ENCODE assay signal across 15 mouse cellular contexts in the genomic region with DNA sequence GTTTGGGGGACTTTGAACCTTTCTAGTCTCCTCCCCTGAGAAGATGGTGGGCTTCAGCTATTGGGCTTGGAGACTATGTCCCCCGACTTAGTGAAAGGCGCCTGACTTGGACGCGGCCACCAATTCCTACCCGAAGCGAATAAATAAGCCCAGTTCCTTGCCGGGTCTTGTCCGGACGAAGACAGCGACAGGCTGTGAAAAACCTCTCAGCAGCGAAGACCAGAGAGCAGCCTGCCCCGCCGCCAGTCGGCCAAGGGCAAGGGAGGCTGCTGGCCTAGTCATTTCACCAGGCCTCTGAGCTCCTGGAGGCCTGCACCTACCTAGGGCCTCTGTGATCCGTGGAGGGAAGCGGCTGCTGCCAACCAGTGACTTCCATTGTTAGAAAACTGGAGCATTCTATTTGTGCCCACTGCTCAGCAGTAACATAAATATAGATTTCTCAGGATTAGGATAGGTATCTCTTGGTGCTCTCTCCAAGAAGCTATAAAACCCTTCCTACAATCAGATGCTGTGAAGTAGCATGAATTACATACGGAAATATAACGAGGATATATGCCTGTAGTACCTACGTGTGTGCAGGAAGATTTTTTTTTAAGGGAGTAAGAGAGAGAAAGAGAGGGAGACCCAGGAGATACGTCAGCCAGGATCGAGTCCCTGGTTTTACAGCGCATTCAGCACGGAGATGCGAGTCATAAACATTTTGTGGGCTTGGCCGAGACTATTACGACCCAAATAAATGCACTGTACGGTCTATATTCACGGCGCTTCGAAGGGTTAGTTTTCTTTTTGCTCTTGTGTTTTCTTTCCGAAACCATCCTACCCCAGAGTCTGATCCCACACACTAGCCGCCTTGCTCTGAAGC. TPM values are rescaled to one million over a fixed set of nuclear protein-coding genes. Genes with fewer than 3 reads are reported as not detected.
A peak's percentile ranks its signal among the peaks of the same experiment; 100 is the strongest.
DNase-seq lines count a peak whose midpoint lies in the region; ATAC-seq and TF ChIP-seq lines count a peak whose summit lies in the region.
"Had no signal": no experiment of that assay in that cellular context is flagged by ENCODE, and none has a peak within 500 bp of the region (broad histone marks: within the 10 kb centered on the region; RNA-seq: fewer than 3 reads in every experiment).

No protein-coding gene starts in this region.

- peaks cover 22% of the 10 kb centered on the region for H3K4me1 ChIP-seq in embryonic facial prominence, embryonic 10.5 days
- peaks cover 33% of the 10 kb centered on the region for H3K4me1 ChIP-seq in kidney, postnatal 0 days (replicated peaks; ENCODE audit: insufficient read depth, low read length)
- peaks cover 54% of the 10 kb centered on the region for H3K4me1 ChIP-seq in neural tube, embryonic 15.5 days

- H3K27me3 ChIP-seq in embryonic facial prominence, embryonic 10.5 days (replicated peaks; ENCODE audit: low read depth, poor library complexity, severe bottlenecking): peaks cover 100% of the 10 kb centered on the region
- no peaks in the 10 kb centered on the region for H3K27me3 ChIP-seq in kidney, postnatal 0 days (ENCODE audit: insufficient read depth, low read length)
- H3K27me3 ChIP-seq in neural tube, embryonic 15.5 days (replicated peaks): no peaks in the 10 kb centered on the region

- no peak for ATAC-seq in kidney, postnatal 0 days (replicated peaks; ENCODE audit: low FRiP score, low read depth)
- no peak for ATAC-seq in neural tube, embryonic 15.5 days (ENCODE audit: low FRiP score)

- WGBS in embryonic facial prominence, embryonic 10.5 days: 10% methylated on average over 32 of the region's 32 CpGs
- 13% methylated on average over 32 of the region's 32 CpGs for WGBS in kidney, postnatal 0 days
- 5% methylated on average over 32 of the region's 32 CpGs for WGBS in neural tube, embryonic 15.5 days

- peak; percentile 90 for DNase-seq in heart, adult 11 months
- no peak for DNase-seq in heart, postnatal 25 days (ENCODE audit: low spot score)
- DNase-seq in embryonic facial prominence, embryonic 10.5 days (ENCODE audit: low spot score): peak; percentile 67
- no peak for DNase-seq in kidney, postnatal 0 days (ENCODE audit: low spot score)
- DNase-seq in frontal cortex, postnatal 10 days (ENCODE audit: low spot score in 2 of 2): no peak
- DNase-seq in spleen, adult 18-20 months: no peak
- no peak for DNase-seq in left cerebral cortex, postnatal 4 days
- DNase-seq: cerebellum, adult 2 months had no signal

- intact Hi-C loops in heart, postnatal 25 days (cut with DNase I): loop anchor here (2.0 to 10.0 kb wide), 2 partner anchors 349 to 835 kb away; no protein-coding TSS in a partner anchor
- intact Hi-C loops in left cerebral cortex, postnatal 4 days (cut with DNase I): loop anchor here (5.0 kb wide), 2 partner anchors 638 to 1048 kb away; no protein-coding TSS in a partner anchor

- H3K9me3 ChIP-seq in embryonic facial prominence, embryonic 10.5 days: no peaks in the 10 kb centered on the region
- no peaks in the 10 kb centered on the region for H3K9me3 ChIP-seq in kidney, postnatal 0 days (replicated peaks; ENCODE audit: low read length)
- no peaks in the 10 kb centered on the region for H3K9me3 ChIP-seq in neural tube, embryonic 15.5 days (replicated peaks)
- H3K9me3 ChIP-seq: midbrain, embryonic 13.5 days had no signal

- no peaks in the 10 kb centered on the region for H3K36me3 ChIP-seq in embryonic facial prominence, embryonic 10.5 days (replicated peaks)
- H3K36me3 ChIP-seq in kidney, postnatal 0 days (ENCODE audit: insufficient read depth, low read length): 0 out of 2 replicates have a peak, but pooled peaks cover 6% of the 10 kb centered on the region
- no peaks in the 10 kb centered on the region for H3K36me3 ChIP-seq in neural tube, embryonic 15.5 days
- H3K36me3 ChIP-seq: midbrain, embryonic 13.5 days had no signal

- H3K4me3 ChIP-seq in embryonic facial prominence, embryonic 10.5 days: no peak overlapping the region
- H3K4me3 ChIP-seq in kidney, postnatal 0 days (replicated peaks; ENCODE audit: low read depth, low read length): peak overlapping the region; percentile 85
- H3K4me3 ChIP-seq in neural tube, embryonic 15.5 days (replicated peaks): peak overlapping the region; percentile 65

- H3K27ac ChIP-seq in embryonic facial prominence, embryonic 10.5 days (replicated peaks): no peak overlapping the region
- H3K27ac ChIP-seq in kidney, postnatal 0 days: peak overlapping the region; percentile 96
- H3K27ac ChIP-seq in neural tube, embryonic 15.5 days (replicated peaks): peak overlapping the region; percentile 100
- H3K27ac ChIP-seq: midbrain, embryonic 13.5 days had no signal

- no peak for TF ChIP-seq CTCF in kidney, postnatal 0 days (IDR thresholded peaks at IDR 0.05; ENCODE audit: low read depth)

- peak overlapping the region; percentile 73 for H3K9ac ChIP-seq in kidney, postnatal 0 days (ENCODE audit: low read depth, low read length)
- peak overlapping the region; percentile 84 for H3K9ac ChIP-seq in neural tube, embryonic 15.5 days (replicated peaks)
- H3K9ac ChIP-seq: midbrain, embryonic 13.5 days had no signal

- H3K4me2 ChIP-seq in kidney, postnatal 0 days (ENCODE audit: low read length): peak overlapping the region; percentile 89
- H3K4me2 ChIP-seq in neural tube, embryonic 15.5 days: peak overlapping the region; percentile 85

RNA-seq across cellular contexts. Expression of gene Hoxa7, which starts 1.4 kb away (rescaled TPM):
- under 1 TPM; 0.31 to 0.44 TPM for total RNA-seq in heart, postnatal 25 days (2021)
- 0.15 TPM in 1 of 2 replicates, not detected in the other for polyA plus RNA-seq in embryonic facial prominence, embryonic 10.5 days (2016; fragmentation: Nextera tagmentation; extraction: Ambion mirVana)
- polyA plus RNA-seq in kidney, postnatal 0 days (2015; fragmentation: Nextera tagmentation; extraction: Ambion mirVana): 29.7 and 31.7 TPM in 2 replicates
- polyA plus RNA-seq in neural tube, embryonic 15.5 days (2015; fragmentation: Nextera tagmentation; extraction: Ambion mirVana): 86.8 and 109 TPM in 2 replicates
- total RNA-seq in left cerebral cortex, postnatal 4 days (2021): not detected
- total RNA-seq: layer of hippocampus, postnatal 10 days had no signal
- polyA plus RNA-seq: activated CD4-positive, CD25-positive, alpha-beta regulatory T cell, adult 4 months; forebrain, embryonic 16.5 days; midbrain, embryonic 13.5 days had no signal

RNA-seq across cellular contexts. Expression of gene Gm28308, which starts 7.1 kb away (rescaled TPM):
- not detected for total RNA-seq in heart, postnatal 25 days (2021)
- not detected in 2 replicates for polyA plus RNA-seq in embryonic facial prominence, embryonic 10.5 days (2016; fragmentation: Nextera tagmentation; extraction: Ambion mirVana)
- polyA plus RNA-seq in kidney, postnatal 0 days (2015; fragmentation: Nextera tagmentation; extraction: Ambion mirVana): 0.66 and 2.1 TPM in 2 replicates
- polyA plus RNA-seq in neural tube, embryonic 15.5 days (2015; fragmentation: Nextera tagmentation; extraction: Ambion mirVana): not detected in 2 replicates
- not detected for total RNA-seq in left cerebral cortex, postnatal 4 days (2021)
- total RNA-seq: layer of hippocampus, postnatal 10 days had no signal
- polyA plus RNA-seq: activated CD4-positive, CD25-positive, alpha-beta regulatory T cell, adult 4 months; cerebellum, adult 2 months; forebrain, embryonic 16.5 days; heart, embryonic 16.5 days; midbrain, embryonic 13.5 days had no signal

RNA-seq across cellular contexts. Expression of gene Hoxa3, which starts 7.1 kb away (rescaled TPM):
- total RNA-seq in heart, postnatal 25 days (2021): 1 to 10 TPM in 1 of 2 experiments, under 1 TPM in 1; 0.48 to 1.0 TPM
- polyA plus RNA-seq in embryonic facial prominence, embryonic 10.5 days (2016; fragmentation: Nextera tagmentation; extraction: Ambion mirVana): 0.66 and 2.2 TPM in 2 replicates
- polyA plus RNA-seq in kidney, postnatal 0 days (2015; fragmentation: Nextera tagmentation; extraction: Ambion mirVana): 4.8 and 6.0 TPM in 2 replicates
- 10.7 and 14.6 TPM in 2 replicates for polyA plus RNA-seq in neural tube, embryonic 15.5 days (2015; fragmentation: Nextera tagmentation; extraction: Ambion mirVana)
- total RNA-seq in left cerebral cortex, postnatal 4 days (2021): not detected
- total RNA-seq: layer of hippocampus, postnatal 10 days had no signal
- polyA plus RNA-seq: forebrain, embryonic 16.5 days; midbrain, embryonic 13.5 days had no signal

RNA-seq across cellular contexts. Expression of gene Hoxa9, which starts 10.7 kb away (rescaled TPM):
- total RNA-seq in heart, postnatal 25 days (2021): not detected
- not detected in 2 replicates for polyA plus RNA-seq in embryonic facial prominence, embryonic 10.5 days (2016; fragmentation: Nextera tagmentation; extraction: Ambion mirVana)
- polyA plus RNA-seq in kidney, postnatal 0 days (2015; fragmentation: Nextera tagmentation; extraction: Ambion mirVana): 57.3 and 57.8 TPM in 2 replicates
- 64.3 and 77.5 TPM in 2 replicates for polyA plus RNA-seq in neural tube, embryonic 15.5 days (2015; fragmentation: Nextera tagmentation; extraction: Ambion mirVana)
- total RNA-seq in left cerebral cortex, postnatal 4 days (2021): not detected
- total RNA-seq: layer of hippocampus, postnatal 10 days had no signal
- polyA plus RNA-seq: cerebellum, adult 2 months; forebrain, embryonic 16.5 days; midbrain, embryonic 13.5 days; small intestine, adult 2 months had no signal

RNA-seq across cellular contexts. Expression of gene Hoxa6, which starts 11.7 kb away (rescaled TPM):
- not detected for total RNA-seq in heart, postnatal 25 days (2021)
- polyA plus RNA-seq in embryonic facial prominence, embryonic 10.5 days (2016; fragmentation: Nextera tagmentation; extraction: Ambion mirVana): not detected in 2 replicates
- polyA plus RNA-seq in kidney, postnatal 0 days (2015; fragmentation: Nextera tagmentation; extraction: Ambion mirVana): 2.8 and 3.0 TPM in 2 replicates
- polyA plus RNA-seq in neural tube, embryonic 15.5 days (2015; fragmentation: Nextera tagmentation; extraction: Ambion mirVana): 10.3 and 15.0 TPM in 2 replicates
- not detected for total RNA-seq in left cerebral cortex, postnatal 4 days (2021)
- total RNA-seq: layer of hippocampus, postnatal 10 days had no signal
- polyA plus RNA-seq: activated CD4-positive, CD25-positive, alpha-beta regulatory T cell, adult 4 months; forebrain, embryonic 16.5 days; heart, embryonic 16.5 days; midbrain, embryonic 13.5 days had no signal

Comparison
In these comparisons a context has a peak if more than half of its experiments do, and no peak if none do; other contexts are left out.
1. DNase-seq: peak in heart, adult 11 months (single experiment) and embryonic facial prominence, embryonic 10.5 days (single experiment); none in heart, postnatal 25 days (single experiment), kidney, postnatal 0 days (single experiment), frontal cortex, postnatal 10 days (0 of 2), spleen, adult 18-20 months (0 of 2) and left cerebral cortex, postnatal 4 days (single experiment).
2. RNA of gene Hoxa7, which starts 1.4 kb away (polyA plus RNA-seq): 86.8 to 109 TPM in neural tube, embryonic 15.5 days and 29.7 to 31.7 TPM in kidney, postnatal 0 days; 0.15 TPM in embryonic facial prominence, embryonic 10.5 days; every median in the first group is over 10 times any median in the second.